In the genomic region with DNA sequence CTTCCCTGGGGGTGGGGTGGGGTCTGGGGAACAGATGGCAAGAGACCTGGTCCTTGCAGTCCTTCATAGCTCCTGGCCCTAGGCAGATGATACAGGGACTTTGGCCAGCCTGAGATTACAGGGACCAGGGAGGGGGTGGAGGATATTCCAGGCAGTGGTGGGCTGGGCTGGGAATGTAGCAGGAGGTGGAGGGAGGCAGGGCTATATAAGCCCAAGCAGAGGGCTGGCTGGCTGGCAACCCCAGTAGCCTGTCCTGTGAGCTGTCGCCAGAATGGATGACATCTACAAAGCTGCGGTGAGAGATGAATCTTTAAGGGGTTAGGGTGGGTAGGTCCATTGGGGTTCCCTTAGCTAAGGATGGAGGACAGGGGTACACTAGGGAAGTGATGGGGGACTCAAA, we compare ENCODE assay signal across 8 mouse cellular contexts. TPM values are rescaled to one million over a fixed set of nuclear protein-coding genes. Genes with fewer than 3 reads are reported as not detected.
A peak's percentile ranks its signal among the peaks of the same experiment; 100 is the strongest.
DNase-seq lines count a peak whose midpoint lies in the region; ATAC-seq and TF ChIP-seq lines count a peak whose summit lies in the region.

A gene (plus strand): TSS at position 229 of the 400 bp plus-strand sequence.

- peak within 1 kb of the TSS; percentile 85 for H3K27ac ChIP-seq in kidney, adult 2 months (ENCODE audit: insufficient read depth, low read depth, low read length)
- H3K27ac ChIP-seq in embryonic facial prominence, embryonic 11.5 days (replicated peaks; ENCODE audit: low read depth, low read length) = no peak within 1 kb of the TSS
- peak within 1 kb of the TSS; percentile 100 for H3K27ac ChIP-seq in heart, embryonic 13.5 days (replicated peaks)

- peaks cover 4% of the 10 kb centered on the region; the same call in 1 of the 2 replicates for H3K36me3 ChIP-seq in kidney, adult 2 months (ENCODE audit: control insufficient read depth, insufficient read depth, low read length)
- peaks cover 4% of the 10 kb centered on the region for H3K36me3 ChIP-seq in embryonic facial prominence, embryonic 11.5 days (replicated peaks; ENCODE audit: control insufficient read depth, insufficient read depth, low read depth, low read length)
- peaks cover 49% of the 10 kb centered on the region for H3K36me3 ChIP-seq in heart, embryonic 13.5 days

- peak within 1 kb of the TSS; percentile 96; the same call in 1 of the 2 replicates for H3K4me3 ChIP-seq in kidney, adult 2 months (ENCODE audit: insufficient read depth, low read depth, low read length)
- no peak within 1 kb of the TSS for H3K4me3 ChIP-seq in embryonic facial prominence, embryonic 11.5 days (ENCODE audit: low read depth, low read length)
- peak within 1 kb of the TSS; percentile 82 for H3K4me3 ChIP-seq in heart, embryonic 13.5 days

- 92% methylated on average over 2 of the region's 2 CpGs for WGBS in kidney, adult 2 months
- WGBS in embryonic facial prominence, embryonic 11.5 days = 76% methylated on average over 2 of the region's 2 CpGs
- 33% methylated on average over 2 of the region's 2 CpGs for WGBS in heart, embryonic 13.5 days

- H3K4me2 ChIP-seq in embryonic facial prominence, embryonic 11.5 days (ENCODE audit: low read depth, low read length) = no peak within 1 kb of the TSS; the same call in 1 of the 2 replicates
- peak within 1 kb of the TSS; percentile 82 for H3K4me2 ChIP-seq in heart, embryonic 13.5 days

- peaks cover 17% of the 10 kb centered on the region for H3K4me1 ChIP-seq in kidney, adult 2 months (ENCODE audit: control insufficient read depth, insufficient read depth, low read length)
- peaks cover 4% of the 10 kb centered on the region; the same call in 1 of the 2 replicates for H3K4me1 ChIP-seq in embryonic facial prominence, embryonic 11.5 days (ENCODE audit: control insufficient read depth, insufficient read depth, low read length)
- peaks cover 62% of the 10 kb centered on the region for H3K4me1 ChIP-seq in heart, embryonic 13.5 days

- no peak for TF ChIP-seq POLR2A in kidney, adult 2 months (IDR thresholded peaks at IDR 0.05; ENCODE audit: low read depth, low read length)

- DNase-seq in kidney, adult 2 months = no peak
- no peak for DNase-seq in kidney, adult 11 months
- no peak for DNase-seq in embryonic facial prominence, embryonic 11.5 days (ENCODE audit: low spot score)
- DNase-seq in liver = peak; percentile 32
- no peak for DNase-seq in right cerebral cortex, adult 18-20 months
- DNase-seq in frontal cortex, postnatal 25 days (ENCODE audit: low spot score in 2 of 2) = no peak
- no peak for DNase-seq in right cerebral cortex, postnatal 25 days

- peak within 1 kb of the TSS; percentile 58 for H3K9ac ChIP-seq in embryonic facial prominence, embryonic 11.5 days (replicated peaks; ENCODE audit: low read length)
- H3K9ac ChIP-seq in heart, embryonic 13.5 days = peak within 1 kb of the TSS; percentile 97

- ATAC-seq in embryonic facial prominence, embryonic 11.5 days (replicated peaks; ENCODE audit: insufficient number of reproducible peaks, low FRiP score, low TSS enrichment, low read depth) = no peak
- no peak; the same call in 1 of the 2 replicates for ATAC-seq in heart, embryonic 13.5 days (ENCODE audit: extremely low read depth, insufficient number of reproducible peaks, low FRiP score, low TSS enrichment)

- H3K9me3 ChIP-seq in embryonic facial prominence, embryonic 11.5 days (replicated peaks; ENCODE audit: control insufficient read depth, low read length) = no peaks in the 10 kb centered on the region
- no peaks in the 10 kb centered on the region for H3K9me3 ChIP-seq in heart, embryonic 13.5 days

- no peak for TF ChIP-seq CTCF in kidney, adult 2 months (conservative IDR thresholded peaks at IDR 0.05; ENCODE audit: insufficient read depth, insufficient read length, low read depth, low read length)

- no peaks in the 10 kb centered on the region for H3K27me3 ChIP-seq in kidney, adult 2 months (replicated peaks; ENCODE audit: control insufficient read depth, insufficient read depth, low read length)
- H3K27me3 ChIP-seq in embryonic facial prominence, embryonic 11.5 days (ENCODE audit: control insufficient read depth, insufficient read depth, low read length) = no peaks in the 10 kb centered on the region
- H3K27me3 ChIP-seq in heart, embryonic 13.5 days (replicated peaks) = no peaks in the 10 kb centered on the region

RNA-seq across cellular contexts. Expression of the gene that starts here (rescaled TPM):
- 2.1 and 9.1 TPM in 2 replicates for polyA plus RNA-seq in kidney, adult 2 months (2012; rRNA removed)
- 10.0 and 25.3 TPM in 2 replicates for polyA plus RNA-seq in embryonic facial prominence, embryonic 11.5 days (2014; fragmentation: Nextera tagmentation; extraction: Ambion mirVana)
- polyA plus RNA-seq in heart, embryonic 13.5 days (2015; fragmentation: Nextera tagmentation; extraction: Ambion mirVana) = 3,442 and 4,164 TPM in 2 replicates

Comparison
In these comparisons a context has a peak if more than half of its experiments do, and no peak if none do; other contexts are left out.
1. RNA of the gene that starts here (polyA plus RNA-seq): 3,442 to 4,164 TPM in heart, embryonic 13.5 days; 10.0 to 25.3 TPM in embryonic facial prominence, embryonic 11.5 days and 2.1 to 9.1 TPM in kidney, adult 2 months; every median in the first group is over 100 times any median in the second.